Mouse (Mus musculus) C2C12 (cell line): ENCODE measurements around the gene Chchd3. TPM values are rescaled to one million over a fixed set of nuclear protein-coding genes. Genes with fewer than 3 reads are reported as not detected.

ENCODE experiments used
- H3K27me3 ChIP-seq: one replicate; pipeline ENCODE4 v1.6.1; 2011; ENCODE audit not compliant: control insufficient read depth, insufficient read depth, insufficient read length
- H3K36me3 ChIP-seq: one replicate; pipeline ENCODE4 v1.6.1; 2011; ENCODE audit not compliant: control insufficient read depth, insufficient read depth
- H3K4me3 ChIP-seq: one replicate; pipeline ENCODE4 v1.5.1; 2011; ENCODE audit warnings: mild to moderate bottlenecking, control low read depth; ENCODE audit not compliant: poor library complexity, insufficient read depth, severe bottlenecking
- H3K79me2 ChIP-seq: one replicate; pipeline ENCODE4 v1.6.1; 2011; ENCODE audit not compliant: control insufficient read depth, insufficient read depth
- H3K79me3 ChIP-seq: one replicate; pipeline ENCODE4 v1.6.1; 2011; ENCODE audit warnings: low read depth, control low read depth
- H3ac ChIP-seq: one replicate; pipeline ENCODE3; 2011; ENCODE audit warnings: low read depth; ENCODE audit not compliant: control insufficient read depth, insufficient read length
- CEBPB ChIP-seq: IDR thresholded peaks from one replicate; pipeline ENCODE4 v1.6.1; 2011; ENCODE audit warnings: low read depth, mild to moderate bottlenecking, control low read depth, moderate library complexity
- CTCF ChIP-seq: IDR thresholded peaks from one replicate; pipeline ENCODE4 v1.5.1; 2011; ENCODE audit not compliant: control insufficient read depth, insufficient read depth, insufficient read length
- FOSL1 ChIP-seq: IDR thresholded peaks from one replicate; pipeline ENCODE4 v1.8.0; 2011; ENCODE audit warnings: mild to moderate bottlenecking, low read length; ENCODE audit not compliant: poor library complexity, insufficient read depth, severe bottlenecking
- MAX ChIP-seq: IDR thresholded peaks from one replicate; pipeline ENCODE4 v1.6.1; 2011; ENCODE audit warnings: mild to moderate bottlenecking, control low read depth
- MYOD1 ChIP-seq: IDR thresholded peaks from one replicate; pipeline ENCODE4 v1.6.1; 2011; ENCODE audit warnings: low read depth; ENCODE audit not compliant: control insufficient read depth, insufficient read length
- MYOG ChIP-seq: IDR thresholded peaks from one replicate; pipeline ENCODE4 v1.6.1; 2011; ENCODE audit not compliant: control insufficient read depth, insufficient read length; ENCODE audit errors: extremely low read depth
- USF1 ChIP-seq: IDR thresholded peaks from one replicate; pipeline ENCODE4 v1.6.1; 2011; ENCODE audit warnings: low read depth, mild to moderate bottlenecking, control low read depth, moderate library complexity
- polyA plus RNA-seq: library from polyadenylated mRNA; unstranded; fragments of >200 nt; fragmentation: generic; extraction: Trizol; gene quantifications from one replicate; pipeline ENCODE4 v1.2.1, GENCODE M21; 2012; ENCODE audit warnings: missing spikeins

Chchd3 gene
- polyA plus RNA-seq, 1 experiment = 94.8 TPM

- Histone ChIP-seq H3K79me2 (no peaks in the 10 kb centered on the region), H3ac (no peak overlapping the region), H3K27me3 (no peaks in the 10 kb centered on the region), H3K36me3 (no peaks in the 10 kb centered on the region), H3K4me3 (no peak overlapping the region), H3K79me3 (no peaks in the 10 kb centered on the region)
- TF ChIP-seq FOSL1 = no peak
- TF ChIP-seq USF1 = no peak
- TF ChIP-seq MAX = no peak
- no peak for TF ChIP-seq MYOG
- TF ChIP-seq MYOD1 = no peak
- no peak for TF ChIP-seq CTCF
- no peak for TF ChIP-seq CEBPB
Observed at GRCm38 (mm10) chr6:32776384-32776783, 283.7 kb downstream of the Chchd3 start.

- H3ac ChIP-seq = no peak overlapping the region
- H3K79me3 ChIP-seq = no peaks in the 10 kb centered on the region
- no peak overlapping the region for H3K4me3 ChIP-seq
- H3K27me3 ChIP-seq = no peaks in the 10 kb centered on the region
- H3K79me2 ChIP-seq = no peaks in the 10 kb centered on the region
- TF ChIP-seq CEBPB = no peak
- TF ChIP-seq FOSL1 = no peak
- TF ChIP-seq MYOD1 = no peak
- no peak for TF ChIP-seq USF1
- no peak for TF ChIP-seq MAX
- TF ChIP-seq CTCF = no peak
- no peak for TF ChIP-seq MYOG
- H3K36me3 ChIP-seq = no peaks in the 10 kb centered on the region
Observed at GRCm38 (mm10) chr6:32754524-32754923, 305.5 kb downstream of the Chchd3 start.

DNA sequence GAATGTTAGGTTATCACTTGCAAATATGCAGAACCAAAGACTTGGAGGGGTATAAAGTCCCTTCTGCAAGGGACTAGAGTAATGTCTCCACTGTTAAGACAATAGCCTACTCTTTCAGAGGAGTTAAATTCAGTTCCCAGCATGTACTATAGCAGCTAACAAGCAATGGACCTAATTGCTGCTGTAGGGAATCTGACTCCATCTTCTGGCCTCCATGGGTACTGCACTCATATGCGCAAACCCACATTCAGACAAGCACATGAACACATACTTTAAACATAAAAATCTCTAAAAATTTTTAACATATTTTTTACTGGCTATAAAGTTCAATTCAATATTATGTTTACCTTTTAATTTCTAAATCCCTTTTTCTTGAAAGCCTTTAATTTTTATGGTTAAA lies 310.2 kb downstream of the Chchd3 start:
- no peaks in the 10 kb centered on the region for H3K79me2 ChIP-seq
- TF ChIP-seq MAX (no peak), CTCF (no peak), FOSL1 (no peak)
- no peaks in the 10 kb centered on the region for H3K36me3 ChIP-seq
- H3K79me3 ChIP-seq = no peaks in the 10 kb centered on the region
- no peak overlapping the region for H3K4me3 ChIP-seq
- H3ac ChIP-seq = no peak overlapping the region
- no peaks in the 10 kb centered on the region for H3K27me3 ChIP-seq

GRCm38 (mm10) chr6:32748777-32749176 lies 311.3 kb downstream of the Chchd3 start:
- Histone ChIP-seq H3ac (no peak overlapping the region), H3K27me3 (no peaks in the 10 kb centered on the region), H3K79me3 (no peaks in the 10 kb centered on the region), H3K79me2 (no peaks in the 10 kb centered on the region), H3K4me3 (no peak overlapping the region), H3K36me3 (no peaks in the 10 kb centered on the region)
- TF ChIP-seq CEBPB = no peak
- TF ChIP-seq MYOG = no peak

- H3K79me3 ChIP-seq = no peaks in the 10 kb centered on the region
- no peaks in the 10 kb centered on the region for H3K36me3 ChIP-seq
- H3K4me3 ChIP-seq = no peak overlapping the region
- H3K79me2 ChIP-seq = no peaks in the 10 kb centered on the region
- H3K27me3 ChIP-seq = no peaks in the 10 kb centered on the region
- no peak overlapping the region for H3ac ChIP-seq
- TF ChIP-seq FOSL1 (no peak), MAX (no peak), MYOD1 (no peak), MYOG (no peak), CEBPB (no peak), USF1 (no peak), CTCF (no peak)
Observed at GRCm38 (mm10) chr6:32747333-32747732, 312.7 kb downstream of the Chchd3 start.

Other genes starting within 250 kb of the Chchd3 start
- gene Exoc4, start 188.8 kb upstream of the Chchd3 start, polyA plus RNA-seq = 20.6 TPM